Mouse (Mus musculus) cerebellum, adult 9-10 months (tissue): Measurements from ENCODE around the gene Dlgap3.

ENCODE experiments used
- DNase-seq: peaks from one replicate; pipeline ENCODE4 v3.0.0; 2022

Gene Dlgap3

DNA sequence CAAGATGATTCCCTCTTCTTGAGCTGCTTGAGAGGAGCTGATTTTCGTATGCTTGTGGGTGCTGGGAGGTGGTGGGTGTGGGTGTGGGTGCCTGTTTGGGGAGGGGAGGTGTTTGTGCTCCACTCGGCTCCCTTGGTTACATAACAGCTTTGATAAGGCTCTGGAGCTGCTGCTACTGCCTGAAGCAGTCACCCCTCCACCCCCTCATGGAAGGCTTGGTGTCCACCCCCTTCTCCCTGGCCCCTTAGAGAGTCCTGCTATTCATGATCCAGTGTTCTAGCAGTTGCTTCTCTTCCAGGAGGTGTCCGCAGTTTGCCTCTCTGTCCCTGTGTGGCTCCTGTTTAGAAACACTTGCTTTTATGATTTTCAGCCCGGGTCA, 5.9 kb downstream of the Dlgap3 start:
- peak; percentile 46 for DNase-seq

DNA sequence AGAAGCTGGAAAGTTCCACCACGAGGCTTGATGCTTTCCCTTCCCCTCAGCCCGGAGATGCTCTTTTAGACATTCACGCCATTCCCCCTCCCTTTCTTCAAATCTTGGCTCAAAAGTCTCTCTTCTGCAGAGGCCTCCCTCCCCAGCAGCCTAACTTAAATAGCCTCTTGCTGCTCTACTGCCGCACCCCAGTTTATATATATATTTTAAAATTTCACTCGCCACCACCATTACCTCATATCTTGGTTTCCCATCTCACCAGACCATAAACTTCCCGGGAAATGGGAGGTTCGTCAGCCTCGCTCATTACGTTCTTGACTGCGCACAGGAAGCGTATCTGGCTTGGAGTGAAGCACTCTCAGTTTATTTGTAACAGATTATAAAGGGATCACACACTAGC, 9.0 kb downstream of the Dlgap3 start:
- DNase-seq: peak; percentile 29

DNA sequence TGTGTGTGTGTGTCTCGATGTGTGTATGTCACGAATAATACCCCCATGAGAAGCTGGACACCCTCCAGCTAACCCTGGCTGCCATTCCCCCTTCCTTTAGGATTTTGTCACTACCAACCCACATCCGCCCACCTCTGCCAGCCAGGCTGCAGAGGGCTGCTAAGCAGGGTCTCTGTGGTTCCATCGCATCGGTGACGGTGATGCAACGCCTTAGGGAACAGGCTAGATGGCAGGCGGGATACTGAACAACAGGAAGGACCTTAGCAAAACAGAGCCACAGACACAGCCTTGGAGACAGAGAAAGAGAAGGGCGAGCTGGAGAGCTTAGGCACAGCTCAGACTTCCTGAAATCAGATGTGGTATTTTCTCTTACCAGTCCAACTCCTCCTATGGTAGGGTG, 9.7 kb downstream of the Dlgap3 start:
- DNase-seq: peak; percentile 31

DNA sequence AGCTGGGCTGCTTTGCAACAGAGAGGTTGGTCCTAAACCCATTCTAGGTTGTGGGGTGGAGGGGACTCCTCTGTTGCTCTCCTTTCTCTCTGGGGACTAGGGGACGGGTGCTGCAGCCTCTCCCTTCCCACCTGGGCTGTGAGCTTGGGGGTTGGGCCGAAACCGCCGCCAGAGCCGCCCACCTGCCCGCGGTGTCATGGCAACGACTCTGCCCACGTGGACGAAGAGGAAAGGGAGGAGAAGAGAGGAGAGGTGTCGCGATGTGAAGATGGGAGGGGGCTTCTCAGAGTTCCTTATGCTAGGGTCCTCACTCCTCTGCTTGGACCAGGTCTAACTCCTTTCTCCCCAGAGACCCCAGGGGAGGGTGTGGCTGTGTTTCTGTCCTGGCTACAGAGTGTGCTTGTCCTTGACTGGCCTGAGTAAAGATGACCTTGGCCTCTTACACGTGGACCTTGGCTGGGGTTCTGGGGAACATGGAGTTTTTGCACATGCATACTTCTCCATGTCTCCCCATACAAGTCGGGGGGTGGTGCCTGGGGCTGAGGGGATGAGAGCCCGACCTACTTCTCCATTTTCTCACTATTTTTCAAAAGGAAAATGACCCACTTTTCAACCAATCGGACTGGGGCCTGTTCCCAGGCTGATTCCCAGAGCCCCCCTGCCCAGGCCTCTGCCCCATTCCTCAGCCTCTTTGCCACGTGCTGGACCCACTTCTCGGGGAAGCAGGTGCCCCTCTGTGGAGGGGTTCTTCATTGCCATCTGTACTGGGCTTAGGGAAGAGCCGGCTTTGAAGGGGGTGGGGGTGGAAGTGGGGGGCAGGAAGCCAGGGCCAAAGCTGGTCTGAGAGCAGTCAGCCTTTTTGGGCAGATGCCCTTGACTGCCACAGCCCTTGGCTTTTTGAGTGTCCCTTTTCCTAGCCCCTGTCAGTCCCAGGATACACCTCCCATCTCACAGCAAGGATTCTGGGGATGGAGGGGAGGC, 10.8 kb downstream of the Dlgap3 start:
- DNase-seq: peak; percentile 46

DNA sequence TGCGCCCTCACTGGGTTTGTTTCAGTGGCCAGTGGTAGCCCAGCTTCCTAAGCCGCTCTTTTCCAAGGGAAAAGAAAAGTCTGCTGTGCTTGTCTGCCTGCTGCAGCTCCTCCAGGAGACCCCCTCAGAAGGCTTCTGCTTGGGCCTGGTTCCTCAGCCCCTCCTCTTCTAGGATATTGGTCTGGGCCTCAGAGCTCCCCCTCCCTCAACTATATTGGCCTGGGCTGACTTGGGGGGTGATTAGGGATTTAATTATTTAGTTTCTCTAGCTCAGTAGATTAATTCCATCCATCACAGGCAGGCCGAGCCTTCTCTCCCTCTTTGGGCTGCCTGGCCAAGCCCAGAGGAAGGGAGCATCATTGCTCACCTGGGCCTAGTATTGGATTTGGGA, 11.4 kb downstream of the Dlgap3 start:
- no peak for DNase-seq

DNA sequence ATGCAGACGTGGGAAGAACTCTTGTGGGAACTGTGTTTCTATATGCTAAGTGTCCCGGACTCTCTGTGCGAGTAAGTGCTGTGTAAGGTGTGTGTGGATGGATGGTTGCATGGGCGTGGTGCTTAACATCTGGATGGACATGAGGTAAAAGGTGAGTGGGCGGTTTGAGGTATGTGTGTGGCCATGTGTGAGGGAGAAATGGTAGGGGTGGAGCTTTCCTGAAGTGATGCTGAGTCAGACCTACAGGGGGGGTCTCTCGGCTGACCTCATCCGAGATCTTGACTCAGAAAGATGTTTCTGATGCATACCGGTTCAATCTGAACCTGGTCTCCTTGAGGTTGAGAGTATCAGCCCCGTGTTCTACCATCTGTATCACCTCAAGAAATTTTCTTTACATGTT, 12.0 kb downstream of the Dlgap3 start:
- no peak for DNase-seq

DNA sequence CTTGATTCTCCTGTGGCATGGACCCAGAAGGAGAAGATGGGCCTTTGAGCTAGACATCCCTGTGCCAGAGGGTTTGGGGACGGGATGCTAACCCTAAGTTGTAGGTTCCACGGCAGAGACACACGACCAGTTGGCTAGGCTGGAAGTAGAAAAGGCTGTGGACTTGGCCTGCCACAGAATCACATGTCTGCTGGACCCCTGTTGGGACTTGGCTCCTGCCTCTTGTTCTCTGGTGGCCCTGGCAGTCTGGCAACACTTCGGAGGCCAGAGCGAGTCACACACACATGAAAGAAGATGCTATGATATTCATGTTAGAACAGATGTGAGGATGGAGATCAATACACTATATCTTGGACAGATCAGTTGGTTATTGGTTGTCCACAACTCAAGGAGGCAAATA, 14.9 kb downstream of the Dlgap3 start:
- DNase-seq: peak; percentile 92

DNA sequence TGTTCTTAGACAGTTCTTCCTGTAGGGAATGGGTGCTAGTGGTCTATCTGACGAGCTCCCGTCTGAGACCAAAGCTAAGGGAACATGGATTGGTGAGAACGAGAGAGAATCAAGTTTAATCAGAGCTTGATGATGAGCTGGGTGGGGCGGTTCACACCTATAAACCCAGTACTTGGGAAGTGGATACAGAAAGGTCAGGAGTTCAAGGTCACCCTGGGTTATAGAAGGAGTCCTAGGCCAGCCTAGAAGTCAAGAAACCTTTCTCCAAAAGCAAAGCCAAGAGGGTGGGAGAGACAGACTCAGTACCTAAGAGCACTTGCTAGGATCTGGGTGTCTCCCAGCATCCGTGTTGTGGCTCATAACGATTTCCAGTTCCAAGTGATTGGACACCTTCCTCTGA, 21.9 kb downstream of the Dlgap3 start:
- DNase-seq: no peak

DNA sequence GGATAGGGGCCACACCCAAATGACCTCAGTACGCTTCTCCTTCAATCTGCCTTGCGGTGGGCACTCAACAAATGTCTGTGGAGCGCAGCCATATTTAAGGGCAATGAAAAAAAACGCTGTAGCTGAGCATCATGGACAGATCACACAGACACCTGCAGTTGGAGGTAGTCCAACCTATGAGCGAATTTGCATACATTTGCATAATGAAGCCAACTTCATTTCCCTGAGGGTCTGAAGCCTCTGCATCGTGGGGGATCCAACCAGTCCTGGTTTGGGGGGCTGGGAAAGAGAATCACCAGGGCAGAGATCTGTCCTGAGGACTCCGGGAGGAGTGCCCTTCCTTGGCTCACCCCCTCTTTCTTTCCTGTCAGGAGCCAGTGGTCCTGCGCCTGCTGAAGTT, 23.7 kb downstream of the Dlgap3 start:
- peak; percentile 74 for DNase-seq

DNA sequence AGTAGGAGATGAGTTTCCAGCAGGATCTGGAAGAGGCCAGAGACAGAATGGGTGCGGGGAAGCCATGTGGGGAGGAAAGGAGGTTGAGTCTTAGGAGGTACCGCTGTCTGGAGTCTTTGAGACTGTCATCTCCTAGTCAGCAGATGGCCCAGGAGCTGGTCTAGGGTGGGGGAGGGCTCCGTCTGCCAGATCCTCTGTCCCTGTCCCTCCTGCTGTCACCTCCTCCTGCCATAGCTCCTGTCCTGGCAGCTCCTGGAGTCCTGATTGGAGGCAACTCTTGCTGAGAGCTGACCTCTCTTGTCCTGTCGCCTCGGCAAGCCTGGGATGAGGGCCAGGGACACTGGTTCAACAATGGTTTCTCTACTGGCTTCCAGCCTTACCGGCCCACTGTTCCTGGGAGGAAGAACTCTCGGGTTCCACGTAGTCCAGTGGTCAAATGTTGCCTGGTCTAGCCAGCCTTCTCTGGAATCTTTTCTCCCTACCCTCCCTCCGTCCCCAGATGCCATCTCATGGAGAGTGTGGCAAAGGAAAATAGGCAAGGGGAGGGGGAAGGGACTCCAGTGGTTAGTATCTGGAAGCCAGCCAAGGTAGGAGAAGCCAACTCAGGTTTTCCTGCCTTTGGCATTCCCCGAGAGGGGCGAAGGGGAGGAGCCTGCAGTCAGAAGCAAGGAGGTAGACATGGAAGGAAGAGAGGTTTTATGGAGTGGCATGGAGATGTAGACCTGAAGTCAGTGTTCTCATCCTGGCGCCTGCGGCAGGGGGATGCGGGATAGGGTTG, 24.6 kb downstream of the Dlgap3 start:
- peak; percentile 99 for DNase-seq

DNA sequence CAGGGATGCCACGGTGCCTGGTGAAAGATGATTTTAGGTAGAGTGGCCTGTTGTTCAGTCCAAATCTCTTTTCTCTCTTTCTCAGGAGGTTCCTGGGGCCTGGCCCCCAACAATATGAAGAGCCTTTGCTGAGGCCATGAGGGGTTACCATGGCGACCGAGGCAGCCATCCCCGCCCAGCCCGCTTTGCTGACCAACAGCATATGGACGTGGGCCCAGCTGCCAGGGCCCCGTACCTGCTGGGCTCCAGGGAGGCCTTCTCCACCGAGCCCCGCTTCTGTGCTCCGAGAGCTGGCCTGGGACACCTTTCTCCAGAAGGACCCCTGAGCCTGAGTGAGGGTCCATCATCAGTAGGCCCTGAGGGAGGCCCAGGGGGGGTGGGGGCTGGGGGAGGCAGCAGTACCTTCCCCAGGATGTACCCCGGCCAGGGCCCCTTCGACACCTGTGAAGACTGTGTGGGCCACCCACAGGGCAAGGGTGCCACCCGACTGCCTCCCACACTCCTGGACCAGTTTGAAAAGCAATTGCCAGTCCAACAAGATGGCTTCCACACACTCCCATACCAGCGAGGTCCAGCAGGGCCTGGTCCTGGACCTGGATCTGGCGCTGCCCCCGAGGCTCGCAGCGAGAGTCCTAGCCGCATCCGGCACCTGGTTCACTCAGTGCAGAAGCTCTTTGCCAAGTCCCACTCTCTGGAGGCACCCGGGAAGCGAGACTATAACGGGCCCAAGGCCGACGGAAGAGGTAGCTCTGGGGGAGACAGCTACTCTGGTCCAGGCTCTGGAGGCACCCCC, 25.7 kb downstream of the Dlgap3 start:
- DNase-seq: no peak

DNA sequence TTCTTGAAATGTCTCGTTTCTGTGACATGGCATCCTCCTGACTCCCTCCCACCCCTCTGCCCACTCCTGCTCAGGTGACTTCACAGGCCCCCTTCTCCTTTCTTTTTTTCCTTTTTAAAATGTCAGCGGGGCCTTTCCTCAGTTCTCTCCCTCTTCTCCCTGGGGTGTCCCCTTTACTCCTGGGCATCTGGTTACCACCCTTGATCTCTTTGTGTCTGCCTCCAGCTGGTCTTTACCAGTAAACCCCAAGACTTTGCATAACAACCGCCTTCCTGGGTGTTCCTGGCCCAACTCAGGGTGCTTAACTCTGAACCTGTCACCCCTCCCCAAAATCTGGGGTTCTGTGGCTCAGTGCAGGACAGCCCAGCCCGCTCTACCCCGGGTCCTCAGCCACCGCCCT, 29.6 kb downstream of the Dlgap3 start:
- DNase-seq: no peak

DNA sequence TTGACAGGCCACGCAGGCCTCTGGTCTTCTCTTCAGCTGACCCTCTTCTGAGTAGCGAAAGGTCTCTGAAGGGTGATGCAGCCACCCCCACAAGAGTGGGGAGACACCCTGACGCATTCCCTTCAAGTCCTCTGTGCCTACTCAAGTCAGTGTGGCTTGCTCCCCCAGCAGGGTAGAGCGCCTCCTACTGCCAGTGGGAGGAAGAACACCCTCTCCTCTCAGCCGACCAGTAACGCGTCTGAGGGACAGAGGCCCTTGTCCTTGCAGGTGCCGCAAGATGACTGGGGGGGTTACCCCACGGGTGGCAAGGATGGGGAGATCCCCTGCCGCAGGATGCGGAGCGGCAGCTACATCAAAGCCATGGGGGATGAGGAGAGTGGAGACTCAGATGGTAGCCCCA, 30.4 kb downstream of the Dlgap3 start:
- DNase-seq: no peak

DNA sequence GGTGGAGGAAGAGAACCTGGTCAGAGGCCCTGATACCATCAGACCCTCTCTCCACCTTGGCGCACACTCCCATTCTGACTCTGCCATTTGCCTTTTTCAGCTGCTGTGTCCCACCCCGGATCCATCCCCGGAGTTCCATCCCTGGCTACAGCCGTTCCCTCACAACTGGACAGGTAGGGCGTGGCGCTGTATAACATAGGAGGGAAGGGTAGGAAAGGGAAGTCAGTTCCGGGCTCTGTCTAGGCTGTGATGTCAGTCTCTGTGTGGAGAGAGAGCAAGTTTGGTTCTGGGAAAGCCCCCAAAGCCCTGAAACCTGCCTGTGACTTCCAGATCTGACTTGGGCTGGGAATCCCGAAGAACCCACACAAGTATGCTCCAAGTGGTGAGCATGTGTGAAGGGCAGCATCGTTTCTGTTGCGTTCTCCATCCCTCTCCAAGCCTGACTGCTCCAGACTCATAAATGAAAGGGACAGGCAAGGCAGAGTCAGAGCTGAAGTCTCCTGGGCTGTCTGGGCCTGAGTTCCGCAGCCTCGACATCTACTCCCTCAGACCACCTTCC, 31.2 kb downstream of the Dlgap3 start:
- DNase-seq: no peak

DNA sequence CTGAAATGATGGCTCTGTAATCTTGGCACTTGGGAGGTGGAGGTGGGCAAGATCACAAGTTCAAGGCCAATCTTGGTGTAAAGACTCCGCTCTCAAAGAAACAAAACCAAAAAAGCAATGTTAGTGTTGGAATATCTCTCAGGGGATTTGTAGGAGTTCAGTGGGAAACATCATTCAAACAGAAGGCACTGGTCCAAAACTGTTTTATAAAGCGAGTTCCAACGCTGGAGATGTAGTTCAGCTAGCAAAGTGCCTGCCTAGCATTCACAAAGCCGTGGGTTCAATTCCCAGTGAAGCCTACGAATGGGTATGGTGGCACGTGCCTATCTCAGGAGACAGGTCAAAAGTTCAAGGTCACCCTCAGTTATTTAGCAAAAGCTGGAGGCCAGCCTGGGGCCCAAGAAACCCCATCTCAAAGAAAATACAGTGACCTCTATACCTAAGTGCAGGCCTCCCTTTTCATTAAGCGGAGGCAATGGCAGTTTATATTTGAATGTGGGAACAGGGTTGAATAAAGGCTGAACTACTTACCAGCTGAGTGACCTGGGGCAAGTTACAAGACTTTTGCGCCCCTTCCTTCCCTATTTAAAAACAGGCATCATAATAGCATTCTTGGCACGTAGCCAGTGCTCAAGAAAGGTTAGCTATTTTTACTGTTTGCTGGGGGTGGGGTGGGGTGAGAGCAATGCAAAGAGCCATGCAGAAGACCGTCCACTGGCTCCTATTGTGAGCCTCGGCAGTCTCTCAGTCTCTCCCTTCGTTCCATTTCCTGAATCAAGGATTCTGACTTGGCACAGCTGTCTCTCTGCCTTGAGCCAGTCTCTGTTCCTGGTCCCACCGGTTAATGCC, 32.0 kb downstream of the Dlgap3 start:
- DNase-seq: no peak

DNA sequence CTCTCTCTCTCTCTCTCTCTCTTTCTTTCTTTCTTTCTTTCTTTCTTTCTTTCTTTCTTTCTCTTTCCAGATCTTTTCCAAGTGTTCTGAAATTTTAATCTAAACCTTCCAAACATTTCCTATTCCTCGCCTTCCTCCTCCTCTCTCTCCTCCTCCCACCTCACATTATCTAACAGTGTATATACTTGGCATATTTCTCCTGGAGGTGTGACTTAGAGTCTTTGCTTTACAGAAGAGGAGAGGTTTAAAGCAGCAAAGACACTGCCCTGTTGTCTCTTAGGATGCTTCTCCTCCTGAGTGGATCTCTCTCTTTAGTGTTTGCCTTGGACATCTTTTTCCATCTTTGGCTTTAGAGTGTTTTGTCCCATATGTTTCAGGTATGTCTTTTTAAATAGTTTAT, 34.1 kb downstream of the Dlgap3 start:
- DNase-seq: no peak

DNA sequence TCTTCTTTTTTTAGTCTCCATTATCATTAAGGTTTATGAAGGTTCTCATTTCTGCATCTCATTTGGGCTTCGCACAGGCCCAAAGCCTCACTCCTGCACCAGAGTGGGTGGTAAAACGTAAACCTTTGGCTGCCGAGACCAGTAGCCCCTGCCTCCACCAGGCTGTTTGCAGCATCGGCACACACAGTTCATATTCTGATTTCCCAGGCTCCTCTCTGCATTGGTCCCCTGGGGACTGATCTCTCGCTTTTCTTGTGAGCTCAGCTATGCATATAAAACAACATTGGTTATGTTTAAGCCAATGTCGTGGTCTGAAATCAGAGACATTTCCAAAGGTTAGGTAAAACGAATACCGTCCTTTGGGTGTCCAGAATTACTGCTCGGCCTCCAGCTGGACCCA, 42.3 kb downstream of the Dlgap3 start:
- DNase-seq: no peak

DNA sequence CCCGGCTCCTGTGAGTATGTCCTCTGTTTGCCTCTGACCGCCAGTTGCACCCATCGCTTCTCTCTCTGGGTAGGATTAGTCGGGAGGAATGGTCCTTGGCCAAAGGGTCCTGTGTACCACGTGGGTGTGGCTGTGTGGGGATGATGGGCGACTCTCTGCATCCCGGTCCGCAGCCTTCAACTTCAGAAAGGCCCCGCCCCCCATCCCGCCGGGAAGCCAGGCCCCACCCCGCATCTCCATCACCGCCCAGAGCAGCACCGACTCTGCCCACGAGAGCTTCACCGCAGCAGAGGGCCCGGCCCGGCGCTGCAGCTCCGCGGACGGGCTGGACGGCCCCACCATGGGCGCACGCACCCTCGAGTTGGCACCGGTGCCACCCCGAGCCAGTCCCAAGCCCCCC, 45.5 kb downstream of the Dlgap3 start:
- DNase-seq: no peak

DNA sequence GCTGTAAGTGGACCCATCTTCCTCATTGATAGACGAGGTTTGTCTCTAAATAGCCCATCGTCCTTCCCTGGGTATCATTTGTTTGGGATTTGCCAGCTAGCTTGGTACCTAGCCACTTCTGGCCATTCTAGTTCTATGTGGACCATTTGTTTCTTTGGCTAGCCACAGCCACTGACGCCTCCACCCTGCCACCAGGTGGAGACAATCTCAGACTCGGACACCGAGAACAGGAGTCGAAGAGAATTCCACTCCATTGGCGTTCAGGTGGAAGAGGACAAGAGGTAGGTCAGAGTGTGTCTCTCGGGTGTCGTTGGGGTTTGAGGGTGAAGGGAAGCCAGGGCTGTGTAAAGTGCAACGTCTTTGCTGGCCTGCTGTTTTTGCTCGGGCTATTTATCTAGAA, 46.1 kb downstream of the Dlgap3 start:
- DNase-seq: peak; percentile 75

DNA sequence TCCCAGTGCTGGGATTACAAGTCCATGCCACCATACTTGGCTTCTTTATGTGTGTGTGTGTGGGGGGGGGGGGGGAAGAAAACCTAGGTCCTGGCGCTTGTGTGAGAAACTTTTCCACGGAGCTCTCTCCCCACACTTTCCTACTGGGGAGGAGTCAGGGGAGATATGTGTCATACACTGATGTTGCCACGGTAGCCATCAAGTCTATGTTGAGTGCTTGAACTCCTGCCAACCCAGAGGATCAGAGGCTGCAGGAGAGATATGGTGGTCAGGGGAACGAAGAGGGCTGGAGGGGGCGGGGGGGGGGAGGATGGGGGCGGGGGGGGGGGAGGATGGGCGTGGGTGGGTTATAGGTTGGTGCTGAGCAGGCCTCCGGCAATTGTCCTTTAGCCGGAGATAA, 46.8 kb downstream of the Dlgap3 start:
- DNase-seq: no peak

DNA sequence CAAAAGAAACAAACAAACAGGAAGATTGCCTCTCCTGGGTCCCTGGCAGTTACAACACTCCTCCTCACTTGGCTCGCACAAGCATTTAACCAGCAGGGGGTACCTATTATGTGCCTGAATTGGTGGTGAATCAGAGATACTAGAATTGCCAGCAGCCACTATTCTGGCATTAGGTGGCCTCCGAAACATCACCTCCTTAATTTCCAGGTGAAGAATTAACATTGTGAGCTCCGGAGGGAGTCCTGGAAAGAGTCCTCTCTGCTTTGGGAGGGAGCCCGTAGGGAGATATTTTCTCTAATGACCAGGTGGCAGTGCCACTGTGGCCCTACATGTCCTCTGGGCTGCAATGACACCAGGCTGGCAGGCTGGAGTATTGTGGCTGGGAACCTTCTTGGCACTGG, 47.2 kb downstream of the Dlgap3 start:
- peak; percentile 90 for DNase-seq

DNA sequence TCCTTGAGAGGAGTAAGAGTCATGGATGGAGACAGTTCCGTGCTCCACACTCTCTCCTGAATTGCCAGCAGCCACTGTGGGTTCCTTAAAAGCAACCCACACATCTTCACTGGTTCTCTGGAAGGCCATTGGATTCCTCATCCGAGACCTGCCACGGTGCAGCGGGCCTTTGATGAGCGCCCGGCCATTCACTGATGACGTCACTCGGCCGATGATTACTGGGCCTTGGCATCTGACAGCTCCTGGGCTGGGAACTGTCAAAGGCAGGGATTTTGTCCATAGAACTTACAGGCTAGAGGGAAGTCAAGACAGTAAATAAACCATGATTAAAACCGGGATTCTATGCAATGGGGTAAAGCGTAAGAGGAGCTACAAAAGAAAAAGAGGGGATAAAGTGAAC, 48.0 kb downstream of the Dlgap3 start:
- DNase-seq: no peak
